Mouse (Mus musculus): ENCODE data around the gene Crim1. TPM values are rescaled to one million over a fixed set of nuclear protein-coding genes. Genes with fewer than 3 reads are reported as not detected.

Crim1 gene
- total and polyA plus RNA-seq, 3 experiments, result 14.1 to 72.8 (median 21.9) TPM

DNA sequence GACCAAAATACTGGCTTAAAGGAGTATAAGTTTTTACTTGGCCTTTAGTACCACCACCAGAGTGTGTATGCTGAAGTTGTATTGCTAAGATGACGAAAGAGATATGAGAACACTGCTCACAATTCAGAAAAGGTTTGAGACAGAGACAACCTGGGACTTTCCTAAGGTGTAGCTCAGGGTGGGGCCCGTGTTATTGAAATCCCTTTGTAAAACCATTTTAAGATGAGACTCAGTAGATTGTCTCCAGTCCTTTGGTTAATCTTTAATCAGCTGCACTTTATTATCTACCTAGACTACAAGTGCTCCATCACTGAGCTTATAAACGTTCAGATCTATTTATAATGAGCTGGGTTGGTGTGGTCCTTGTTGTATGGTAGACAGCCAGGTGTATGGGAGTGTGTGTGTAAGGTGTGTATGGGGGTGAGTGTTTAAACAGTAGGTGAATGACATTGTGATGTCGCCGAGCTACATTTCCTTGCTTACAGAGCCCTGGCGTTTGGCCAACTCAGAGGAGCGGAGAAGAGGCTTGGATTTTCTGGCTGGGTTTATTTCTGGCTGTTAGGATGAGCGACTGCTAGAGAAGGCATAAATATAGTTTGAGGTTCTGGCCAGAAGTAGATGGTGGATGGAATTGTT, 21.1 kb downstream of the Crim1 start:
- Histone ChIP-seq H3K9ac (ENCODE audit: insufficient read depth, low read depth) (no peak overlapping the region), H3K27me3 (replicated peaks) (no peaks in the 10 kb centered on the region), H3K27ac (ENCODE audit: insufficient read depth, low read depth) (no peak overlapping the region), H3K4me1 (ENCODE audit: control insufficient read depth in 1 of 2, insufficient read depth in 2 of 2) (peaks cover 0 to 41% of the 10 kb centered on the region in 2 experiments; a peak in 2 of 4 replicates), H3K4me2 (ENCODE audit: insufficient read depth, low read depth, poor library complexity, severe bottlenecking) (no peak overlapping the region), H3K9me3 (replicated peaks; ENCODE audit: low read length) (no peaks in the 10 kb centered on the region), H3K36me3 (replicated peaks in 1 of 2; ENCODE audit: control insufficient read depth in 1 of 2, insufficient read depth in 1 of 2, low read length in 1 of 2) (peaks cover 10 to 63% of the 10 kb centered on the region in 2 experiments), H3K79me2 (replicated peaks; ENCODE audit: control insufficient read depth, extremely low read depth, insufficient read depth, poor library complexity, severe bottlenecking) (peaks cover 57% of the 10 kb centered on the region), H3K4me3 (replicated peaks in 1 of 3; ENCODE audit: low read depth in 2 of 3, low read length in 2 of 3, poor library complexity in 1 of 3) (no peak overlapping the region)
- no peak for DNase-seq (ENCODE audit: extremely low read depth)
- dilution Hi-C loops (cut with MboI; ENCODE audit: extremely low pct_ligation_motif_present, extremely low pct_unique_long_range_greater_than_20kb, low sequenced_read_pairs), result no loop called here
- TF ChIP-seq BHLHE40 (IDR thresholded peaks at IDR 0.05; ENCODE audit: low read depth, low read length), result no peak
- no peak for TF ChIP-seq CHD1 (IDR thresholded peaks at IDR 0.05; ENCODE audit: low read depth, low read length)
- TF ChIP-seq E2F4 (IDR thresholded peaks at IDR 0.05; ENCODE audit: insufficient replicate concordance, low read depth, low read length), result no peak
- TF ChIP-seq HCFC1 (IDR thresholded peaks at IDR 0.05; ENCODE audit: low read depth, low read length), result no peak
- no peak for TF ChIP-seq PAX5 (IDR thresholded peaks at IDR 0.05; ENCODE audit: low read length)
- TF ChIP-seq CTCF (conservative IDR thresholded peaks at IDR 0.05 in 1 of 2, IDR thresholded peaks at IDR 0.05 in 1 of 2; ENCODE audit: low read depth in 2 of 2, low read length in 2 of 2), result no peak
- no peak for TF ChIP-seq JUND (conservative IDR thresholded peaks at IDR 0.05; ENCODE audit: low read depth, low read length)
- TF ChIP-seq ELF1 (IDR thresholded peaks at IDR 0.05; ENCODE audit: low read depth, low read length), result no peak
- TF ChIP-seq ZNF384 (IDR thresholded peaks at IDR 0.05; ENCODE audit: low read depth, low read length), result no peak
- no peak for TF ChIP-seq MAZ (IDR thresholded peaks at IDR 0.05; ENCODE audit: low read depth, low read length)
- TF ChIP-seq KAT2A (IDR thresholded peaks at IDR 0.05; ENCODE audit: insufficient replicate concordance, low read length), result no peak
- TF ChIP-seq MXI1 (IDR thresholded peaks at IDR 0.05; ENCODE audit: low read depth, low read length), result no peak
- no peak for TF ChIP-seq NELFE (IDR thresholded peaks at IDR 0.05; ENCODE audit: low read depth, low read length)
- no peak for TF ChIP-seq SMC3 (IDR thresholded peaks at IDR 0.05; ENCODE audit: low read depth, low read length)
- TF ChIP-seq USF1 (IDR thresholded peaks at IDR 0.05; ENCODE audit: low read depth, low read length), result no peak
- TF ChIP-seq NRF1 (IDR thresholded peaks at IDR 0.05; ENCODE audit: low read depth, low read length), result no peak
- TF ChIP-seq POLR2AphosphoS2 (IDR thresholded peaks at IDR 0.05; ENCODE audit: low read depth, low read length), result no peak
- TF ChIP-seq GABPA (IDR thresholded peaks at IDR 0.05; ENCODE audit: insufficient replicate concordance, low read depth, low read length), result no peak
- TF ChIP-seq ZKSCAN1 (IDR thresholded peaks at IDR 0.05; ENCODE audit: borderline replicate concordance, low read depth, low read length), result no peak
- TF ChIP-seq TCF12 (IDR thresholded peaks at IDR 0.05; ENCODE audit: low read depth, low read length), result no peak
- in situ Hi-C loops (cut with MboI; ENCODE audit: low pct_ligation_motif_present, low pct_unique_long_range_greater_than_20kb, low sequenced_read_pairs), result no loop called here

GRCm38 (mm10) chr17:78221860-78222259, 21.8 kb downstream of the Crim1 start:
- H3K4me2 ChIP-seq (ENCODE audit: insufficient read depth, low read depth, poor library complexity, severe bottlenecking), result no peak overlapping the region
- no peaks in the 10 kb centered on the region for H3K9me3 ChIP-seq (replicated peaks; ENCODE audit: low read length)
- in situ Hi-C loops (cut with MboI; ENCODE audit: low pct_ligation_motif_present, low pct_unique_long_range_greater_than_20kb, low sequenced_read_pairs) (no loop called here), dilution Hi-C loops (cut with MboI; ENCODE audit: extremely low pct_ligation_motif_present, extremely low pct_unique_long_range_greater_than_20kb, low sequenced_read_pairs) (no loop called here)
- H3K4me3 ChIP-seq (replicated peaks in 1 of 3; ENCODE audit: low read depth in 2 of 3, low read length in 2 of 3, poor library complexity in 1 of 3), result no peak overlapping the region
- peaks cover 4 to 43% of the 10 kb centered on the region in 2 experiments; a peak in 3 of 4 replicates for H3K4me1 ChIP-seq (ENCODE audit: control insufficient read depth in 1 of 2, insufficient read depth in 2 of 2)
- H3K27ac ChIP-seq (ENCODE audit: insufficient read depth, low read depth), result no peak overlapping the region
- peaks cover 7 to 61% of the 10 kb centered on the region in 2 experiments for H3K36me3 ChIP-seq (replicated peaks in 1 of 2; ENCODE audit: control insufficient read depth in 1 of 2, insufficient read depth in 1 of 2, low read length in 1 of 2)
- H3K27me3 ChIP-seq (replicated peaks), result no peaks in the 10 kb centered on the region
- no peak for DNase-seq (ENCODE audit: extremely low read depth)
- TF ChIP-seq CHD1 (IDR thresholded peaks at IDR 0.05; ENCODE audit: low read depth, low read length) (no peak), NELFE (IDR thresholded peaks at IDR 0.05; ENCODE audit: low read depth, low read length) (no peak), PAX5 (IDR thresholded peaks at IDR 0.05; ENCODE audit: low read length) (no peak), E2F4 (IDR thresholded peaks at IDR 0.05; ENCODE audit: insufficient replicate concordance, low read depth, low read length) (no peak), MXI1 (IDR thresholded peaks at IDR 0.05; ENCODE audit: low read depth, low read length) (no peak), JUND (conservative IDR thresholded peaks at IDR 0.05; ENCODE audit: low read depth, low read length) (no peak), TCF12 (IDR thresholded peaks at IDR 0.05; ENCODE audit: low read depth, low read length) (no peak), CTCF (conservative IDR thresholded peaks at IDR 0.05 in 1 of 2, IDR thresholded peaks at IDR 0.05 in 1 of 2; ENCODE audit: low read depth in 2 of 2, low read length in 2 of 2) (no peak), EP300 (IDR thresholded peaks at IDR 0.05; ENCODE audit: low read length) (no peak), ETS1 (conservative IDR thresholded peaks at IDR 0.05; ENCODE audit: low read depth, low read length) (no peak), RAD21 (IDR thresholded peaks at IDR 0.05; ENCODE audit: low read depth, low read length) (no peak), MYC (IDR thresholded peaks at IDR 0.05; ENCODE audit: low read depth, low read length) (no peak), GABPA (IDR thresholded peaks at IDR 0.05; ENCODE audit: insufficient replicate concordance, low read depth, low read length) (no peak), JUN (IDR thresholded peaks at IDR 0.05; ENCODE audit: insufficient read depth, low read depth, low read length) (no peak), MEF2A (IDR thresholded peaks at IDR 0.05; ENCODE audit: borderline replicate concordance, low read depth, low read length) (no peak), ZMIZ1 (IDR thresholded peaks at IDR 0.05; ENCODE audit: low read depth, low read length) (no peak), NRF1 (IDR thresholded peaks at IDR 0.05; ENCODE audit: low read depth, low read length) (no peak), ZNF384 (IDR thresholded peaks at IDR 0.05; ENCODE audit: low read depth, low read length) (no peak), ZKSCAN1 (IDR thresholded peaks at IDR 0.05; ENCODE audit: borderline replicate concordance, low read depth, low read length) (no peak)
- H3K79me2 ChIP-seq (replicated peaks; ENCODE audit: control insufficient read depth, extremely low read depth, insufficient read depth, poor library complexity, severe bottlenecking), result peaks cover 56% of the 10 kb centered on the region
- H3K9ac ChIP-seq (ENCODE audit: insufficient read depth, low read depth), result no peak overlapping the region

All from CH12.LX (cell line).